Mouse (Mus musculus): ENCODE measurements around the gene Cr1l. TPM values are rescaled to one million over a fixed set of nuclear protein-coding genes. Genes with fewer than 3 reads are reported as not detected.
A peak's percentile ranks its signal among the peaks of the same experiment; 100 is the strongest.

The Cr1l gene
- polyA plus RNA-seq (2011; ENCODE audit: insufficient read depth, insufficient read length, low read depth, missing spikeins) = 25.7 and 32.0 TPM in 2 replicates

- Histone ChIP-seq H3K9me3 (replicated peaks; ENCODE audit: control insufficient read depth, insufficient read depth, low read length, poor library complexity, severe bottlenecking) (no peaks in the 10 kb centered on the region), H3K4me1 (ENCODE audit: control insufficient read depth, insufficient read depth, low read length) (no peaks in the 10 kb centered on the region), H3K27ac (ENCODE audit: insufficient read depth, low read length) (peak within 1 kb of the TSS; percentile 71), H3K27me3 (ENCODE audit: control insufficient read depth, insufficient read depth, low read length, poor library complexity, severe bottlenecking) (no peaks in the 10 kb centered on the region), H3K9ac (ENCODE audit: low read depth, poor library complexity, severe bottlenecking) (peak within 1 kb of the TSS; percentile 83), H3K4me3 (ENCODE audit: low read depth, low read length) (peak within 1 kb of the TSS; percentile 78), H3K36me3 (ENCODE audit: control insufficient read depth, insufficient read depth, low read length, poor library complexity, severe bottlenecking) (no peaks in the 10 kb centered on the region; the same call in 1 of the 2 replicates)
- TF ChIP-seq CTCF (IDR thresholded peaks at IDR 0.05; ENCODE audit: low read depth, low read length) = peak; percentile 49
- no peak for TF ChIP-seq POLR2A (IDR thresholded peaks at IDR 0.05; ENCODE audit: insufficient read depth, low read length)
- 0 out of 2 replicates have a peak, but pooled peaks have one; percentile 33 for TF ChIP-seq EP300 (IDR thresholded peaks at IDR 0.05; ENCODE audit: insufficient read depth, low read depth, low read length)
Measured at GRCm38 (mm10) chr1:195130953-195131674, at the start of gene Cr1l. TSS of gene Cr1l (minus strand) at chr1:195131586.

GRCm38 (mm10) chr1:195175980-195176931 lies 44.9 kb upstream of the Cr1l start, which contains the start of gene Cr2:
TSS of gene Cr2 (minus strand) at chr1:195176716.
- Histone ChIP-seq H3K4me3 (ENCODE audit: low read depth, low read length) (no peak within 1 kb of the TSS; the same call in 1 of the 2 replicates), H3K27ac (ENCODE audit: insufficient read depth, low read length) (no peak within 1 kb of the TSS), H3K9ac (ENCODE audit: low read depth, poor library complexity, severe bottlenecking) (no peak within 1 kb of the TSS), H3K27me3 (ENCODE audit: control insufficient read depth, insufficient read depth, low read length, poor library complexity, severe bottlenecking) (no peaks in the 10 kb centered on the region), H3K9me3 (replicated peaks; ENCODE audit: control insufficient read depth, insufficient read depth, low read length, poor library complexity, severe bottlenecking) (no peaks in the 10 kb centered on the region), H3K36me3 (ENCODE audit: control insufficient read depth, insufficient read depth, low read length, poor library complexity, severe bottlenecking) (no peaks in the 10 kb centered on the region), H3K4me1 (ENCODE audit: control insufficient read depth, insufficient read depth, low read length) (no peaks in the 10 kb centered on the region)
- TF ChIP-seq EP300 (IDR thresholded peaks at IDR 0.05; ENCODE audit: insufficient read depth, low read depth, low read length) (no peak), CTCF (IDR thresholded peaks at IDR 0.05; ENCODE audit: low read depth, low read length) (peak; percentile 28)

GRCm38 (mm10) chr1:195164996-195165755 lies 33.8 kb upstream of the Cr1l start:
- Histone ChIP-seq H3K36me3 (ENCODE audit: control insufficient read depth, insufficient read depth, low read length, poor library complexity, severe bottlenecking) (no peaks in the 10 kb centered on the region), H3K4me1 (ENCODE audit: control insufficient read depth, insufficient read depth, low read length) (no peaks in the 10 kb centered on the region), H3K9me3 (replicated peaks; ENCODE audit: control insufficient read depth, insufficient read depth, low read length, poor library complexity, severe bottlenecking) (no peaks in the 10 kb centered on the region), H3K27me3 (ENCODE audit: control insufficient read depth, insufficient read depth, low read length, poor library complexity, severe bottlenecking) (no peaks in the 10 kb centered on the region), H3K4me3 (ENCODE audit: low read depth, low read length) (no peak overlapping the region), H3K9ac (ENCODE audit: low read depth, poor library complexity, severe bottlenecking) (no peak overlapping the region), H3K27ac (ENCODE audit: insufficient read depth, low read length) (no peak overlapping the region)
- TF ChIP-seq EP300 (IDR thresholded peaks at IDR 0.05; ENCODE audit: insufficient read depth, low read depth, low read length) (no peak), CTCF (IDR thresholded peaks at IDR 0.05; ENCODE audit: low read depth, low read length) (no peak), POLR2A (IDR thresholded peaks at IDR 0.05; ENCODE audit: insufficient read depth, low read length) (no peak)

- TF ChIP-seq POLR2A (IDR thresholded peaks at IDR 0.05; ENCODE audit: insufficient read depth, low read length) = no peak
- TF ChIP-seq EP300 (IDR thresholded peaks at IDR 0.05; ENCODE audit: insufficient read depth, low read depth, low read length) = no peak
- no peak for TF ChIP-seq CTCF (IDR thresholded peaks at IDR 0.05; ENCODE audit: low read depth, low read length)
- Histone ChIP-seq H3K4me1 (ENCODE audit: control insufficient read depth, insufficient read depth, low read length) (no peaks in the 10 kb centered on the region), H3K9me3 (replicated peaks; ENCODE audit: control insufficient read depth, insufficient read depth, low read length, poor library complexity, severe bottlenecking) (no peaks in the 10 kb centered on the region), H3K9ac (ENCODE audit: low read depth, poor library complexity, severe bottlenecking) (no peak overlapping the region), H3K36me3 (ENCODE audit: control insufficient read depth, insufficient read depth, low read length, poor library complexity, severe bottlenecking) (no peaks in the 10 kb centered on the region; the same call in 1 of the 2 replicates), H3K27ac (ENCODE audit: insufficient read depth, low read length) (no peak overlapping the region), H3K4me3 (ENCODE audit: low read depth, low read length) (no peak overlapping the region), H3K27me3 (ENCODE audit: control insufficient read depth, insufficient read depth, low read length, poor library complexity, severe bottlenecking) (no peaks in the 10 kb centered on the region)
Measured at GRCm38 (mm10) chr1:195132070-195132469, 684 bp upstream of the Cr1l start.

GRCm38 (mm10) chr1:195131675-195132015 lies 259 bp upstream of the Cr1l start:
- no peak overlapping the region for H3K4me3 ChIP-seq (ENCODE audit: low read depth, low read length)
- H3K27me3 ChIP-seq (ENCODE audit: control insufficient read depth, insufficient read depth, low read length, poor library complexity, severe bottlenecking) = no peaks in the 10 kb centered on the region
- no peaks in the 10 kb centered on the region for H3K9me3 ChIP-seq (replicated peaks; ENCODE audit: control insufficient read depth, insufficient read depth, low read length, poor library complexity, severe bottlenecking)
- TF ChIP-seq CTCF (IDR thresholded peaks at IDR 0.05; ENCODE audit: low read depth, low read length) (no peak), POLR2A (IDR thresholded peaks at IDR 0.05; ENCODE audit: insufficient read depth, low read length) (no peak), EP300 (IDR thresholded peaks at IDR 0.05; ENCODE audit: insufficient read depth, low read depth, low read length) (no peak)
- H3K27ac ChIP-seq (ENCODE audit: insufficient read depth, low read length) = no peak overlapping the region
- no peaks in the 10 kb centered on the region for H3K4me1 ChIP-seq (ENCODE audit: control insufficient read depth, insufficient read depth, low read length)
- H3K36me3 ChIP-seq (ENCODE audit: control insufficient read depth, insufficient read depth, low read length, poor library complexity, severe bottlenecking) = no peaks in the 10 kb centered on the region; the same call in 1 of the 2 replicates
- peak overlapping the region; percentile 83 for H3K9ac ChIP-seq (ENCODE audit: low read depth, poor library complexity, severe bottlenecking)
